Mouse (Mus musculus) skeletal muscle tissue, adult 2 months (tissue): Measurements from ENCODE around the gene Cped1.
A peak's percentile ranks its signal among the peaks of the same experiment; 100 is the strongest.

Experiments used
- DNase-seq: peaks from one replicate; pipeline ENCODE4 v3.0.0-alpha.2; 2012; ENCODE audit warnings: low read depth, low spot score

The Cped1 gene

GRCm38 (mm10) chr6:22161944-22162343 lies 176.2 kb downstream of the Cped1 start:
- DNase-seq = no peak

- DNase-seq = no peak
These were observed 182.7 kb downstream of the Cped1 start for GRCm38 (mm10) chr6:22168388-22168787.

- DNase-seq = no peak
These were observed 193.1 kb downstream of the Cped1 start for GRCm38 (mm10) chr6:22178721-22179295.

GRCm38 (mm10) chr6:22180316-22180715 lies 194.6 kb downstream of the Cped1 start:
- no peak for DNase-seq

- no peak for DNase-seq
These were observed 201.3 kb downstream of the Cped1 start for GRCm38 (mm10) chr6:22186967-22187366.

GRCm38 (mm10) chr6:22189346-22190335 lies 203.9 kb downstream of the Cped1 start:
- DNase-seq = no peak

- no peak for DNase-seq
These were observed 212.9 kb downstream of the Cped1 start for GRCm38 (mm10) chr6:22198603-22199002.

- DNase-seq = no peak
These were observed 213.8 kb downstream of the Cped1 start for GRCm38 (mm10) chr6:22199473-22199872.

GRCm38 (mm10) chr6:22200133-22200532 lies 214.4 kb downstream of the Cped1 start:
- DNase-seq = no peak

GRCm38 (mm10) chr6:22201879-22202278 lies 216.2 kb downstream of the Cped1 start:
- DNase-seq = peak; percentile 8

GRCm38 (mm10) chr6:22205030-22205750 lies 219.5 kb downstream of the Cped1 start:
- DNase-seq = no peak

GRCm38 (mm10) chr6:22205751-22206121 lies 220.0 kb downstream of the Cped1 start:
- DNase-seq = no peak

- DNase-seq = no peak
These were observed 220.5 kb downstream of the Cped1 start for GRCm38 (mm10) chr6:22206179-22206578.

GRCm38 (mm10) chr6:22206630-22207293 lies 221.0 kb downstream of the Cped1 start:
- no peak for DNase-seq

- no peak for DNase-seq
These were observed 226.4 kb downstream of the Cped1 start for GRCm38 (mm10) chr6:22212158-22212557.

- no peak for DNase-seq
These were observed 227.5 kb downstream of the Cped1 start for GRCm38 (mm10) chr6:22213187-22213586.

- DNase-seq = no peak
These were observed 228.1 kb downstream of the Cped1 start for GRCm38 (mm10) chr6:22213813-22214212.

GRCm38 (mm10) chr6:22214665-22215064 lies 228.9 kb downstream of the Cped1 start:
- DNase-seq = no peak

GRCm38 (mm10) chr6:22216276-22216973 lies 230.7 kb downstream of the Cped1 start:
- no peak for DNase-seq

- DNase-seq = no peak
These were observed 235.4 kb downstream of the Cped1 start for GRCm38 (mm10) chr6:22221134-22221533.

- DNase-seq = no peak
These were observed 236.4 kb downstream of the Cped1 start for GRCm38 (mm10) chr6:22222087-22222486.
